Mouse (Mus musculus) C2C12 (cell line): ENCODE data around the gene Kmt2d. TPM values are rescaled to one million over a fixed set of nuclear protein-coding genes. Genes with fewer than 3 reads are reported as not detected.

Experiments
- H3K27me3 ChIP-seq: one replicate; pipeline ENCODE4 v1.6.1; 2011; ENCODE audit not compliant: control insufficient read depth, insufficient read depth, insufficient read length
- H3K36me3 ChIP-seq: one replicate; pipeline ENCODE4 v1.6.1; 2011; ENCODE audit not compliant: control insufficient read depth, insufficient read depth
- H3K4me3 ChIP-seq: one replicate; pipeline ENCODE4 v1.5.1; 2011; ENCODE audit warnings: mild to moderate bottlenecking, control low read depth; ENCODE audit not compliant: poor library complexity, insufficient read depth, severe bottlenecking
- H3K79me2 ChIP-seq: one replicate; pipeline ENCODE4 v1.6.1; 2011; ENCODE audit not compliant: control insufficient read depth, insufficient read depth
- H3K79me3 ChIP-seq: one replicate; pipeline ENCODE4 v1.6.1; 2011; ENCODE audit warnings: low read depth, control low read depth
- H3ac ChIP-seq: one replicate; pipeline ENCODE3; 2011; ENCODE audit warnings: low read depth; ENCODE audit not compliant: control insufficient read depth, insufficient read length
- CEBPB ChIP-seq: IDR thresholded peaks from one replicate; pipeline ENCODE4 v1.6.1; 2011; ENCODE audit warnings: low read depth, mild to moderate bottlenecking, control low read depth, moderate library complexity
- CTCF ChIP-seq: IDR thresholded peaks from one replicate; pipeline ENCODE4 v1.5.1; 2011; ENCODE audit not compliant: control insufficient read depth, insufficient read depth, insufficient read length
- FOSL1 ChIP-seq: IDR thresholded peaks from one replicate; pipeline ENCODE4 v1.8.0; 2011; ENCODE audit warnings: mild to moderate bottlenecking, low read length; ENCODE audit not compliant: poor library complexity, insufficient read depth, severe bottlenecking
- MAX ChIP-seq: IDR thresholded peaks from one replicate; pipeline ENCODE4 v1.6.1; 2011; ENCODE audit warnings: mild to moderate bottlenecking, control low read depth
- MYOD1 ChIP-seq: IDR thresholded peaks from one replicate; pipeline ENCODE4 v1.6.1; 2011; ENCODE audit warnings: low read depth; ENCODE audit not compliant: control insufficient read depth, insufficient read length
- MYOG ChIP-seq: IDR thresholded peaks from one replicate; pipeline ENCODE4 v1.6.1; 2011; ENCODE audit not compliant: control insufficient read depth, insufficient read length; ENCODE audit errors: extremely low read depth
- USF1 ChIP-seq: IDR thresholded peaks from one replicate; pipeline ENCODE4 v1.6.1; 2011; ENCODE audit warnings: low read depth, mild to moderate bottlenecking, control low read depth, moderate library complexity
- polyA plus RNA-seq: library from polyadenylated mRNA; unstranded; fragments of >200 nt; fragmentation: generic; extraction: Trizol; gene quantifications from one replicate; pipeline ENCODE4 v1.2.1, GENCODE M21; 2012; ENCODE audit warnings: missing spikeins

Gene Kmt2d
- polyA plus RNA-seq, 1 experiment, result 23.8 TPM

DNA sequence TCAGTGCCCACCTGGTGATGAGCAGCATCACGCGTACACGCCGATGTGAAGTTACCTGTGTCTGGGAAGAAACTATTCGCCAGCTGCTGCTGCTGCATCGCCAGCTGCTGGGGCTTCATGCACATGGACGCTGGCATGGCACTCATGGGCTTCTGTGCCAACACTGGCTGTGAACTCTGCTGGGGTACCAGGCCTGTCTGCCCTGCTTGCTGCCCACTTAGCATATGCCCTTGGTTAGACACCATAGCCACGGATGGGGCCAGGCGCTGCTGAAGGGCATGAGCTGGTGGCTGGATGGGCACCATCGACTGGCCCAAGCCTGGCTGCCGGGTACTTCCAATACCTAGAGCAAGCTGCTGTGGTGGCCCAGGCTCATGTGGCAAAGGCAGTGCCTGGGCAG, 21.8 kb downstream of the Kmt2d start:
- Histone ChIP-seq H3K27me3 (no peaks in the 10 kb centered on the region), H3K36me3 (peaks cover 100% of the 10 kb centered on the region), H3K79me3 (peaks cover 5% of the 10 kb centered on the region), H3K4me3 (no peak overlapping the region), H3ac (no peak overlapping the region), H3K79me2 (peaks cover 60% of the 10 kb centered on the region)
- no peak for TF ChIP-seq CEBPB
- TF ChIP-seq MYOG, result no peak
- no peak for TF ChIP-seq FOSL1

DNA sequence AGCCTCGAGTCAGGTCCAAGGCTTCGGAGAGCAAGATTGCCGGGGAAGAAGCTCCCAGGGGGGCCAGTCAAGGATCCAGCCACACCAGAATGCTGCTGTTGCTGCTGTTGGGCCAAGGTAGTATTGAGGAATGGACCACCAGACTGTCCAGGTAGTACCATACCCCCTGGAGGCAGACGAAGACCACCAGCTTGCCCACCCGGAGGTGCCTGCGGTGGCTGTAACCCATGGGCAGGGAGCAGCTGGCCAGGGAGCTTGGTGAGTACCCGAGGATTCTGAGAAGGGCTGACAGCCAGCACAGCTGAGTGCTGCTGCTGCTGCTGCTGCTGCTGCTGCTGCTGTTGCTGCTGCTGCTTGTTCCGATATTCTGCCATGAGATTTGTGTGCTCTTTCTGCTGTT, 24.9 kb downstream of the Kmt2d start:
- Histone ChIP-seq H3K4me3 (no peak overlapping the region), H3ac (no peak overlapping the region), H3K79me2 (peaks cover 55% of the 10 kb centered on the region), H3K79me3 (peaks cover 3% of the 10 kb centered on the region), H3K36me3 (peaks cover 100% of the 10 kb centered on the region), H3K27me3 (no peaks in the 10 kb centered on the region)
- no peak for TF ChIP-seq FOSL1

DNA sequence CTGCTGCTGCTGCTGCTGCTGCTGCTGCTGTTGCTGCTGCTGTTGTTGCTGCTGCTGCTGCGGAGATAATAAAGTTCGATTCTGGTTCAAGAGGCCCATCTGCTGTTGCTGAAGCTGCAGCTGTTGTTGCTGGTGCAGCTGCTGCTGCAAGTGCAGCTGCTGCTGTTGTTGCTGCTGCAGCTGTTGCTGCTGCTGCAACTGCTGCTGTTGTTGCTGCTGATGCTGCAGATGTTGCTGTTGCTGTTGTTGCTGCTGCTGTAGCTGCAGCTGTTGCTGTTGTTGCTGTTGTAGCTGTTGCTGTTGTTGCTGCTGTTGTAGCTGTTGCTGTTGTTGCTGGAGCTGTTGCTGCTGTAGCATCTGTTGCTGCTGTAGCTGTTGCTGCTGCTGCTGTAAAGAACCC, 25.9 kb downstream of the Kmt2d start:
- TF ChIP-seq MYOG (no peak), MYOD1 (peak; percentile 71), MAX (no peak), CEBPB (no peak), FOSL1 (no peak), USF1 (no peak), CTCF (no peak)
- H3K79me2 ChIP-seq, result peaks cover 46% of the 10 kb centered on the region
- no peak overlapping the region for H3ac ChIP-seq
- H3K79me3 ChIP-seq, result peaks cover 3% of the 10 kb centered on the region
- H3K27me3 ChIP-seq, result no peaks in the 10 kb centered on the region
- no peak overlapping the region for H3K4me3 ChIP-seq
- peaks cover 100% of the 10 kb centered on the region for H3K36me3 ChIP-seq

DNA sequence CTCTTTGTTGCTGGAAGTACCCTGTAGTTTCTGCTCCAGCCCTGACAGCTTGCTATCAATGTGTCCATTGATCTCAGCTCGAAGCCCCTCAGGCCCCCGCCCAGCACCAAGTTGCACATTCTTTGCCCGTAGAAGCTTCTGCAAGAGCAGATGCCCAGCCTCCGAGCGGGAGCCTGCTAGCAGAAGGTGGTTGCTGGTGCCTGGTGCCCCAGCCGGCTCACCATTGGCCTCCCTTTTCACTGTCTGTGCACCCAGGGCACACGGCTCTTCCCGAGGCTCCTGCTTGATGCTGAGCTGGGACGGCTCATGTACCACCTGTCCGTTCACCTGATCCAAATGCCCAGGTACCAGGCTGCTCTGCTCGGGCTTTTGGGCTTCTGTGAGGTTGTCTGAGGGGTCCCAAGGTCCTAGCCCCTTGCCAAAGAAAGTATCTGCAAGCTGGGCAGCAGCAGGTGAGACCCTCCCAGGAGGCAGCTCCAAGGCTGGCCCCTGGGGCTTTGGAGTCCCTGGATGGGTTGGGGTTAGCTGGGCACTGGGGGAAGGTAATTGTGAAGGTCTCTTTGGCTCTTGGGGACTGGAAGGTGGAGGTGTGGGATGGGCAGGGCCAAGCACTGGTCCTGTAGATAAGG, 27.3 kb downstream of the Kmt2d start:
- H3K79me3 ChIP-seq, result no peaks in the 10 kb centered on the region
- H3K4me3 ChIP-seq, result no peak overlapping the region
- no peak overlapping the region for H3ac ChIP-seq
- H3K79me2 ChIP-seq, result peaks cover 43% of the 10 kb centered on the region
- H3K27me3 ChIP-seq, result no peaks in the 10 kb centered on the region
- H3K36me3 ChIP-seq, result peaks cover 99% of the 10 kb centered on the region
- no peak for TF ChIP-seq CEBPB
- TF ChIP-seq MYOG, result no peak
- no peak for TF ChIP-seq MYOD1
- TF ChIP-seq CTCF, result no peak
- no peak for TF ChIP-seq FOSL1
- TF ChIP-seq MAX, result no peak
- TF ChIP-seq USF1, result no peak

DNA sequence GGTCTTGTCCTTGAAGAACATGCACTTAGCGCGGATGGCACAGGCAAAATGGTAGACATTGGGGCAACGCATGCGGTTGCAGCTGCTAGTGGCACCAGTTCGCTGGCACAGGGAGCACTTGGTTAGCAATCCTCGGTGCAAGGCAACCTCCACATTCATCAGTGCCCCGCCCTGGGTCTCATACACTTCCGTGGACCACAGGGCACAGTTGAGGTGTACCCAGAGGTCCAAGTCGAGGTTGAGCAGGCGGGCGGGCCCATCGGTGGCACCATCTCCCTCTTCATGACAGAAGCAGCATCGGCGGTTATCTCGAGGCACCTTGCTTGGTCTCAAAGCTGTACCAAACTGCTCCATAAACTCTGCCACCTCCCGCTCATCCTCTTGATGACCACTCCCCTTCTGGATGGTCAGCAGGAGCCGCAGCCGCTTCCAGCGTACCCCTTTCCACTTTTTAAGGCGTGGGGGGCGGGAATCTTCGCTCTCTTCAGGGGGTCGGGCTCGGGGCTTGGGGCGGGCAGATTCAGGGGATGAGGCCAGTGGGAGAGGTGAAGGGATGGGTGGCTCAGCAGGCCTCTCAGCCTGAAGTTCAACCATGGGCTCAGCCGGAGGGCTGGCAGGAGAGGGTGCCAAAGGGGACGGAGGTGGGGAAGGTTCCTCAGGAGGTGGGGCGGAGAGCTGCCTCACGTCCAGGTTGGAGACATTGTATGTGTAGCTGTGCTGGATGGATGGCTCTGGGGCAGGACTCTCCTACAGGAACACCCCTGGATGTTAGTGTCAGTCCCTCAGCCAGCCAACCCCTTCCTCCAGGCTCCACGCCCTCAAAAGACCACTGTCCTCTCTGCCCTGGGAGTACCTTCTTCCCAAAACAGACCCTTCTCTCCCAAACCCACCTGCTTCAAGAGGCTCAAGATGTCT, 31.1 kb downstream of the Kmt2d start:
- Histone ChIP-seq H3K4me3 (no peak overlapping the region), H3K27me3 (no peaks in the 10 kb centered on the region), H3K36me3 (peaks cover 99% of the 10 kb centered on the region), H3K79me3 (no peaks in the 10 kb centered on the region), H3K79me2 (peaks cover 30% of the 10 kb centered on the region), H3ac (no peak overlapping the region)
- TF ChIP-seq CTCF (no peak), USF1 (no peak), MAX (no peak), MYOD1 (no peak), FOSL1 (no peak), CEBPB (no peak), MYOG (no peak)

DNA sequence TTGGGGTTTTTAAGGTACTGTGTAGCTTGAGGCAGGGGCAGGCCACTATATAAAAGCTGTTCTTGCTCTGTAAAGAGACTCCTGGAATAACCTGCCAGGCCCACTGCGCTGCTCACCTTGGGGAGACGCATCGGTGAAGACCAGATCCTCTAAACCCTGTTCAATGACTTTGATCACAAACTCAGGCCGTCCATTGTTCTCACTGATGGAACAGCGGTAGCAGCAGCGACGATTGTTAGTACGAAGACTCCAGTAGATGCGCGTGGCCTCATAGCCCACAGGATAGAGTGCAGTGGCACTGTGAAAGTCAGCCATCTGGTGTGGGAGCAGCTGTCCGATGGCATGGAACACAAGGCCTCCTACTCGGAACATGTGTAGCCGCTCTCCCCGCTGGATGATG, 31.8 kb downstream of the Kmt2d start:
- no peaks in the 10 kb centered on the region for H3K27me3 ChIP-seq
- no peaks in the 10 kb centered on the region for H3K79me3 ChIP-seq
- H3K4me3 ChIP-seq, result no peak overlapping the region
- no peak overlapping the region for H3ac ChIP-seq
- peaks cover 99% of the 10 kb centered on the region for H3K36me3 ChIP-seq
- TF ChIP-seq MYOD1 (no peak), MYOG (no peak), FOSL1 (no peak), USF1 (no peak), MAX (no peak)
- peaks cover 24% of the 10 kb centered on the region for H3K79me2 ChIP-seq
